In the genomic region with DNA sequence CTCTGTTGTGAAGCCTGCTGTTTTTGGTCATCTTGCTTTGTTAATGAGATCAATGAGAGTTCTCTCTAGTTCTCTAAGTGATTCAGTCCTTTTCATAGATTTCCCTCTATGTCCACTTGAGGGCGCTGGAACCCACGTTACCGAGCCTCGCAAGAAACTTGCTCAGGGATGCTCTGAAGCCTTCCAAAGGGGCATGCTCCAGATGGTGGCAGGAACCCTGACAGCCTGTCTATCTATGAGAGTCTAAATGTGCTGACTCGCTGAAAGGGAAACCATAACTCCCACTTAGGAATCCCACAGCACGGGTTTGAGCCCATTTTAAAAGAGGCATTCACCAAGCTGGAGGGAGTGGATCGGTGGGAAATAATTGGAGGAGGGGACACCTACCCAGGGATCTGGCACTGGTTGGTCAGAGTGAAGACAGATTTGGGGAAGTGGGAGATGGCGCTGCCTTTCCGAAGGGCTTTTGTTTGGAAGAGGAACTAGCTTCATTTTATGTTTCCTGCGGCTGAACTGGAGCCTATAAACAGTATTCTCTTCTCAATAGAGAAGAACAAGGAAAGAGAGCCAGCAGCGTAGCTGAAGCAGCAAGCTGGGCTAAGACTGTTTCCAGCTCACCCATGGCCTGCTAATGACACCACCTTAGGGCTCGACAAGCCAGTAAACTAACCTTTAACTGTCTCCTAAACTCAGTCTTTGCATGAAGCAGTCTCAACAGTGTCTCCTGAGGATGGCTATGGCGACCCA, we compare ENCODE assay signal across 8 mouse cellular contexts. TPM values are rescaled to one million over a fixed set of nuclear protein-coding genes. Genes with fewer than 3 reads are reported as not detected.
DNase-seq lines count a peak whose midpoint lies in the region; ATAC-seq and TF ChIP-seq lines count a peak whose summit lies in the region.

No protein-coding gene starts in this region.

- ATAC-seq in heart, postnatal 0 days (ENCODE audit: insufficient read depth, low read depth), result no peak
- ATAC-seq in lung, postnatal 0 days, result peak; percentile 78
- ATAC-seq in inflammation-experienced regulatory T-cells, adult 6 months, result no peak

- no peaks in the 10 kb centered on the region for H3K36me3 ChIP-seq in E14TG2a.4 (ENCODE audit: insufficient read depth, low read length)
- H3K36me3 ChIP-seq in heart, postnatal 0 days (replicated peaks; ENCODE audit: control insufficient read depth, insufficient read depth, low read length), result no peaks in the 10 kb centered on the region
- no peaks in the 10 kb centered on the region for H3K36me3 ChIP-seq in lung, postnatal 0 days (ENCODE audit: insufficient read depth, low read length)

- TF ChIP-seq EP300 in heart, postnatal 0 days (IDR thresholded peaks at IDR 0.05; ENCODE audit: low read depth), result no peak
- no peak for TF ChIP-seq EP300 in lung, postnatal 0 days (IDR thresholded peaks at IDR 0.05)

- no peak overlapping the region for H3K4me3 ChIP-seq in E14TG2a.4 (replicated peaks; ENCODE audit: low read length)
- H3K4me3 ChIP-seq in heart, postnatal 0 days (ENCODE audit: low read depth, low read length), result no peak overlapping the region
- no peak overlapping the region for H3K4me3 ChIP-seq in lung, postnatal 0 days (ENCODE audit: low read depth, low read length)

- H3K4me1 ChIP-seq in E14TG2a.4 (replicated peaks; ENCODE audit: low read depth, low read length), result no peaks in the 10 kb centered on the region; the same call in 1 of the 2 replicates
- no peaks in the 10 kb centered on the region for H3K4me1 ChIP-seq in heart, postnatal 0 days (ENCODE audit: control insufficient read depth, insufficient read depth)
- no peaks in the 10 kb centered on the region for H3K4me1 ChIP-seq in lung, postnatal 0 days (ENCODE audit: insufficient read depth, low read depth, low read length)

- DNase-seq in ZHBTc4 (ENCODE audit: low read depth, low spot score), result peak; percentile 77
- peak; percentile 71 for DNase-seq in embryo, embryonic 11.5 days (ENCODE audit: low read depth, low spot score)
- no peak for DNase-seq in heart, postnatal 0 days (ENCODE audit: low spot score)
- DNase-seq in layer of hippocampus, adult 18-20 months (ENCODE audit: low spot score in 2 of 2), result peak; percentile 54 to 86
- peak; percentile 72 for DNase-seq in lung, postnatal 0 days (ENCODE audit: low spot score)
- DNase-seq in right cerebral cortex, adult 2 months (ENCODE audit: low spot score in 2 of 2), result peak; percentile 80

- H3K4me2 ChIP-seq in heart, postnatal 0 days (ENCODE audit: low read depth, low read length), result 0 out of 2 replicates have a peak overlapping the region, but pooled peaks have one; percentile 25
- H3K4me2 ChIP-seq in lung, postnatal 0 days (replicated peaks; ENCODE audit: low read depth, low read length), result no peak overlapping the region

- no peak overlapping the region for H3K9ac ChIP-seq in heart, postnatal 0 days (replicated peaks; ENCODE audit: low read depth, low read length)
- no peak overlapping the region for H3K9ac ChIP-seq in lung, postnatal 0 days (replicated peaks; ENCODE audit: low read depth)

- TF ChIP-seq CTCF in E14TG2a.4 (conservative IDR thresholded peaks at IDR 0.05; ENCODE audit: low read length), result peak; percentile 51
- peak; percentile 58 for TF ChIP-seq CTCF in heart, postnatal 0 days (IDR thresholded peaks at IDR 0.05; ENCODE audit: low read depth)
- TF ChIP-seq CTCF in lung, postnatal 0 days (IDR thresholded peaks at IDR 0.05), result peak; percentile 74

- 32% methylated on average over 13 of the region's 13 CpGs for WGBS in heart, postnatal 0 days
- WGBS in lung, postnatal 0 days, result 25% methylated on average over 13 of the region's 13 CpGs

- H3K27ac ChIP-seq in heart, postnatal 0 days (ENCODE audit: low read depth), result no peak overlapping the region
- H3K27ac ChIP-seq in lung, postnatal 0 days (ENCODE audit: low read length), result no peak overlapping the region

- H3K27me3 ChIP-seq in E14TG2a.4 (ENCODE audit: insufficient read depth, low read length), result peaks cover 8% of the 10 kb centered on the region; the same call in 1 of the 2 replicates
- no peaks in the 10 kb centered on the region for H3K27me3 ChIP-seq in heart, postnatal 0 days (ENCODE audit: control insufficient read depth, insufficient read depth, low read length)
- no peaks in the 10 kb centered on the region for H3K27me3 ChIP-seq in lung, postnatal 0 days (replicated peaks; ENCODE audit: insufficient read depth, low read length)

- H3K9me3 ChIP-seq in E14TG2a.4 (ENCODE audit: low read length), result no peaks in the 10 kb centered on the region
- no peaks in the 10 kb centered on the region for H3K9me3 ChIP-seq in heart, postnatal 0 days (replicated peaks; ENCODE audit: control insufficient read depth, low read length)
- H3K9me3 ChIP-seq in lung, postnatal 0 days (ENCODE audit: low read length), result no peaks in the 10 kb centered on the region

RNA-seq across cellular contexts. Expression of a gene that starts 32.8 kb away (rescaled TPM):
- not detected in 2 replicates for total RNA-seq in heart, postnatal 0 days (2014; rRNA removed; ENCODE audit: low replicate concordance)
- polyA plus RNA-seq in heart, postnatal 0 days (2015; fragmentation: Nextera tagmentation; extraction: Ambion mirVana), result not detected in 2 replicates
- total RNA-seq in layer of hippocampus, adult 18-20 months (2021), result not detected
- not detected in 2 replicates for polyA plus RNA-seq in lung, postnatal 0 days (2015; fragmentation: Nextera tagmentation; extraction: Ambion mirVana)
- polyA plus RNA-seq in inflammation-experienced regulatory T-cells, adult 6 months (2017; shearing (Covaris generic)), result not detected
